Comparison of ENCODE assay signal across 14 mouse cellular contexts in genomic region chr4:55645432-55645831, GRCm38 (mm10).
DNase-seq lines count a peak whose midpoint lies in the region; ATAC-seq and TF ChIP-seq lines count a peak whose summit lies in the region.
"Had no signal": no experiment of that assay in that cellular context is flagged by ENCODE, and none has a peak within 500 bp of the region (broad histone marks: within the 10 kb centered on the region; RNA-seq: fewer than 3 reads in every experiment).

No protein-coding gene starts in this region.

- ATAC-seq in stomach, embryonic 16.5 days (ENCODE audit: insufficient read depth, low FRiP score): peak; percentile 12; the same call in 1 of the 2 replicates
- no peak for ATAC-seq in stomach, postnatal 0 days (ENCODE audit: low FRiP score, low TSS enrichment)

- no peaks in the 10 kb centered on the region for H3K27me3 ChIP-seq in stomach, embryonic 16.5 days (ENCODE audit: control insufficient read depth, insufficient read depth, low read length)
- no peaks in the 10 kb centered on the region for H3K27me3 ChIP-seq in stomach, postnatal 0 days (ENCODE audit: control insufficient read depth, insufficient read depth, low read length)
- H3K27me3 ChIP-seq: heart, embryonic 15.5 days had no signal

- peaks cover 6% of the 10 kb centered on the region; the same call in 1 of the 2 replicates for H3K4me1 ChIP-seq in stomach, embryonic 16.5 days (ENCODE audit: control insufficient read depth, insufficient read depth, low read length)
- peaks cover 3% of the 10 kb centered on the region; the same call in 1 of the 2 replicates for H3K4me1 ChIP-seq in stomach, postnatal 0 days (replicated peaks; ENCODE audit: control insufficient read depth, insufficient read depth)

- no peak for TF ChIP-seq EP300 in stomach, postnatal 0 days (optimal IDR thresholded peaks at IDR 0.05)

- intact Hi-C loops in gastrocnemius, adult 2 months (cut with DNase I): no loop called here

- no peak overlapping the region for H3K4me3 ChIP-seq in gastrocnemius, adult 2 months
- H3K4me3 ChIP-seq in stomach, embryonic 16.5 days (replicated peaks; ENCODE audit: low read length): no peak overlapping the region
- no peak overlapping the region for H3K4me3 ChIP-seq in stomach, postnatal 0 days (ENCODE audit: low read depth, low read length)
- H3K4me3 ChIP-seq: heart, adult 2 months; heart, embryonic 15.5 days had no signal

- TF ChIP-seq CTCF in gastrocnemius, adult 2 months (IDR thresholded peaks at IDR 0.05): no peak
- no peak for TF ChIP-seq CTCF in stomach, postnatal 0 days (IDR thresholded peaks at IDR 0.05; ENCODE audit: low read depth)

- H3K9me3 ChIP-seq in stomach, embryonic 16.5 days (replicated peaks; ENCODE audit: control insufficient read depth, low read length): no peaks in the 10 kb centered on the region
- H3K9me3 ChIP-seq in stomach, postnatal 0 days (ENCODE audit: control insufficient read depth, low read length): no peaks in the 10 kb centered on the region
- H3K9me3 ChIP-seq: heart, embryonic 15.5 days had no signal

- DNase-seq in gastrocnemius, adult 2 months: peak; percentile 31
- DNase-seq in gastrocnemius, postnatal 10 days: no peak
- DNase-seq in stomach, postnatal 0 days (ENCODE audit: low spot score): no peak
- peak; percentile 21 for DNase-seq in gastrocnemius, postnatal 25 days
- no peak for DNase-seq in lung, postnatal 4 days
- DNase-seq in heart, adult 11 months: no peak
- DNase-seq: adrenal gland, postnatal 36 days; cerebellum, adult 8-10 months; heart, adult 2 months; lung, adult 18-20 months; right cerebral cortex, postnatal 25 days had no signal

- no peak overlapping the region for H3K9ac ChIP-seq in stomach, embryonic 16.5 days (ENCODE audit: low read length)
- no peak overlapping the region for H3K9ac ChIP-seq in stomach, postnatal 0 days (ENCODE audit: low read length)
- H3K9ac ChIP-seq: heart, embryonic 15.5 days had no signal

- H3K36me3 ChIP-seq in stomach, embryonic 16.5 days (ENCODE audit: control insufficient read depth, insufficient read depth, low read length): no peaks in the 10 kb centered on the region
- H3K36me3 ChIP-seq in stomach, postnatal 0 days (ENCODE audit: control insufficient read depth, insufficient read depth, low read length): no peaks in the 10 kb centered on the region
- H3K36me3 ChIP-seq: heart, embryonic 15.5 days had no signal

- no peak overlapping the region for H3K4me2 ChIP-seq in stomach, embryonic 16.5 days (ENCODE audit: low read depth, low read length)
- H3K4me2 ChIP-seq in stomach, postnatal 0 days (replicated peaks; ENCODE audit: low read depth): no peak overlapping the region
- H3K4me2 ChIP-seq: heart, embryonic 15.5 days had no signal

- 65% methylated on average over 3 of the region's 3 CpGs for WGBS in stomach, embryonic 16.5 days
- WGBS in stomach, postnatal 0 days: 58% methylated on average over 3 of the region's 3 CpGs

- H3K27ac ChIP-seq in gastrocnemius, adult 2 months: no peak overlapping the region
- no peak overlapping the region for H3K27ac ChIP-seq in stomach, embryonic 16.5 days (ENCODE audit: low read length)
- H3K27ac ChIP-seq in stomach, postnatal 0 days (replicated peaks): no peak overlapping the region
- H3K27ac ChIP-seq: heart, adult 2 months; heart, embryonic 15.5 days; kidney, postnatal 0 days had no signal

Comparison
In these comparisons a context has a peak if more than half of its experiments do, and no peak if none do; other contexts are left out.
1. DNase-seq: peak in gastrocnemius, adult 2 months (single experiment) and gastrocnemius, postnatal 25 days (single experiment); none in gastrocnemius, postnatal 10 days (single experiment), stomach, postnatal 0 days (single experiment), lung, postnatal 4 days (0 of 2) and heart, adult 11 months (single experiment).